In genomic region chr4:130926274-130926673, GRCm38 (mm10) we compare ENCODE assay signal across 31 mouse cellular contexts. TPM values are rescaled to one million over a fixed set of nuclear protein-coding genes. Genes with fewer than 3 reads are reported as not detected.
"Had no signal": no experiment of that assay in that cellular context is flagged by ENCODE, and none has a peak within 500 bp of the region (broad histone marks: within the 10 kb centered on the region; RNA-seq: fewer than 3 reads in every experiment).

No protein-coding gene starts in this region.

- ATAC-seq: hindbrain, postnatal 0 days; intestine, embryonic 16.5 days had no signal

- H3K36me3 ChIP-seq: heart, embryonic 10.5 days; heart, embryonic 12.5 days; hindbrain, embryonic 13.5 days; hindbrain, embryonic 15.5 days; kidney, embryonic 15.5 days; limb, embryonic 12.5 days had no signal

- H3K9me3 ChIP-seq: heart, embryonic 10.5 days; heart, embryonic 12.5 days; hindbrain, embryonic 13.5 days; hindbrain, embryonic 15.5 days; kidney, embryonic 15.5 days; limb, embryonic 12.5 days had no signal

- H3K9ac ChIP-seq: heart, embryonic 12.5 days; hindbrain, embryonic 13.5 days; hindbrain, embryonic 15.5 days; kidney, embryonic 15.5 days; limb, embryonic 12.5 days had no signal

- DNase-seq: gastrocnemius, adult 2 months; gastrocnemius, postnatal 10 days; gastrocnemius, postnatal 25 days; heart, adult 18-20 months; heart, postnatal 10 days; heart, postnatal 36 days; kidney, adult 11 months; kidney, adult 2 months; kidney, adult 9 months; kidney, postnatal 10 days; kidney, postnatal 25 days; layer of hippocampus, adult 9-11 months; layer of hippocampus, postnatal 36 days; left cerebral cortex, postnatal 4 days; liver had no signal

- H3K4me3 ChIP-seq: gastrocnemius, adult 2 months; heart, embryonic 10.5 days; heart, embryonic 12.5 days; hindbrain, embryonic 13.5 days; hindbrain, embryonic 15.5 days; kidney, embryonic 15.5 days; limb, embryonic 12.5 days had no signal

- H3K4me2 ChIP-seq: heart, embryonic 12.5 days; hindbrain, embryonic 13.5 days; hindbrain, embryonic 15.5 days; kidney, embryonic 15.5 days; limb, embryonic 12.5 days had no signal

- H3K27me3 ChIP-seq: hindbrain, embryonic 13.5 days; hindbrain, embryonic 15.5 days; kidney, embryonic 15.5 days; limb, embryonic 12.5 days had no signal

- H3K27ac ChIP-seq: gastrocnemius, adult 2 months; heart, embryonic 10.5 days; hindbrain, embryonic 13.5 days; hindbrain, embryonic 15.5 days; hindbrain, postnatal 0 days; kidney, embryonic 15.5 days; limb, embryonic 12.5 days had no signal

- H3K4me1 ChIP-seq: hindbrain, embryonic 15.5 days had no signal

RNA-seq across cellular contexts. Expression of gene Matn1, which starts 17.9 kb away (rescaled TPM):
- total RNA-seq: gastrocnemius, adult 2 months; gastrocnemius, postnatal 25 days; gastrocnemius, postnatal 4 days; granulocyte monocyte progenitor cell, adult 5-6 weeks; heart, adult 18-20 months; heart, adult 8-10 months; heart, postnatal 10 days; heart, postnatal 36 days; hematopoietic stem cell, adult 5-6 weeks had no signal
- polyA plus RNA-seq: heart, embryonic 10.5 days; heart, embryonic 14.5 days; hindbrain, embryonic 11.5 days; intestine, embryonic 14.5 days; intestine, embryonic 16.5 days; large intestine, adult 2 months had no signal
